ENCODE assay signal across 30 mouse cellular contexts in genomic region chr8:54659703-54660102, GRCm38 (mm10). TPM values are rescaled to one million over a fixed set of nuclear protein-coding genes. Genes with fewer than 3 reads are reported as not detected.
A peak's percentile ranks its signal among the peaks of the same experiment; 100 is the strongest.
DNase-seq lines count a peak whose midpoint lies in the region; ATAC-seq and TF ChIP-seq lines count a peak whose summit lies in the region.
"Had no signal": no experiment of that assay in that cellular context is flagged by ENCODE, and none has a peak within 500 bp of the region (broad histone marks: within the 10 kb centered on the region; RNA-seq: fewer than 3 reads in every experiment).

No protein-coding gene starts in this region.

- WGBS in heart, postnatal 0 days: 75% methylated on average over 2 of the region's 2 CpGs
- 82% methylated on average over 2 of the region's 2 CpGs for WGBS in heart, embryonic 10.5 days
- WGBS in liver, postnatal 0 days (ENCODE audit: insufficient replicate concordance): 76% methylated on average over 2 of the region's 2 CpGs
- WGBS in liver, embryonic 12.5 days (ENCODE audit: insufficient replicate concordance): 77% methylated on average over 2 of the region's 2 CpGs
- 81% methylated on average over 2 of the region's 2 CpGs for WGBS in stomach, postnatal 0 days

- no peak overlapping the region for H3K27ac ChIP-seq in heart, postnatal 0 days (ENCODE audit: low read depth)
- H3K27ac ChIP-seq in heart, embryonic 10.5 days: no peak overlapping the region
- no peak overlapping the region for H3K27ac ChIP-seq in liver, postnatal 0 days (ENCODE audit: low read depth)
- H3K27ac ChIP-seq in liver, embryonic 12.5 days: no peak overlapping the region
- no peak overlapping the region for H3K27ac ChIP-seq in MEL (ENCODE audit: control insufficient read depth, low read depth, low read length)
- no peak overlapping the region for H3K27ac ChIP-seq in stomach, postnatal 0 days (replicated peaks)
- H3K27ac ChIP-seq: forebrain, embryonic 10.5 days; hindbrain, embryonic 14.5 days; limb, embryonic 15.5 days; liver, embryonic 15.5 days; midbrain, embryonic 12.5 days had no signal

- no peak for DNase-seq in heart, postnatal 0 days (ENCODE audit: low spot score)
- DNase-seq in heart, embryonic 10.5 days (ENCODE audit: low spot score): no peak
- DNase-seq in liver, postnatal 0 days: no peak
- peak; percentile 7 for DNase-seq in MEL (ENCODE audit: low read depth, low spot score)
- DNase-seq in stomach, postnatal 0 days (ENCODE audit: low spot score): no peak
- no peak for DNase-seq in urinary bladder, postnatal 25 days (ENCODE audit: low spot score)
- DNase-seq: adrenal gland, postnatal 36 days; cerebellum, adult 11-12 months; gastrocnemius, postnatal 10 days; heart, adult 11 months; heart, postnatal 36 days; kidney, postnatal 36 days; layer of hippocampus, adult 9-11 months; left cerebral cortex, postnatal 4 days; lung, postnatal 10 days; right cerebral cortex, postnatal 14 days had no signal

- H3K9ac ChIP-seq in heart, postnatal 0 days (replicated peaks; ENCODE audit: low read depth, low read length): no peak overlapping the region
- no peak overlapping the region for H3K9ac ChIP-seq in liver, postnatal 0 days (replicated peaks)
- no peak overlapping the region for H3K9ac ChIP-seq in liver, embryonic 12.5 days
- H3K9ac ChIP-seq in MEL (ENCODE audit: control insufficient read depth, low read depth, low read length, poor library complexity, severe bottlenecking): no peak overlapping the region
- H3K9ac ChIP-seq in stomach, postnatal 0 days (ENCODE audit: low read length): no peak overlapping the region
- H3K9ac ChIP-seq: hindbrain, embryonic 14.5 days; limb, embryonic 15.5 days; liver, embryonic 15.5 days; midbrain, embryonic 12.5 days had no signal

- no peaks in the 10 kb centered on the region for H3K9me3 ChIP-seq in heart, postnatal 0 days (replicated peaks; ENCODE audit: control insufficient read depth, low read length)
- H3K9me3 ChIP-seq in heart, embryonic 10.5 days: no peaks in the 10 kb centered on the region
- H3K9me3 ChIP-seq in liver, postnatal 0 days (ENCODE audit: low read length): no peaks in the 10 kb centered on the region
- no peaks in the 10 kb centered on the region for H3K9me3 ChIP-seq in liver, embryonic 12.5 days (replicated peaks)
- no peaks in the 10 kb centered on the region for H3K9me3 ChIP-seq in MEL (replicated peaks; ENCODE audit: insufficient read depth, low read length)
- H3K9me3 ChIP-seq in stomach, postnatal 0 days (ENCODE audit: control insufficient read depth, low read length): no peaks in the 10 kb centered on the region
- H3K9me3 ChIP-seq: forebrain, embryonic 10.5 days; limb, embryonic 15.5 days; liver, embryonic 15.5 days; midbrain, embryonic 12.5 days had no signal

- no peak for TF ChIP-seq EP300 in heart, postnatal 0 days (IDR thresholded peaks at IDR 0.05; ENCODE audit: low read depth)
- no peak for TF ChIP-seq EP300 in liver, postnatal 0 days (IDR thresholded peaks at IDR 0.05; ENCODE audit: low read depth)
- TF ChIP-seq EP300 in MEL (IDR thresholded peaks at IDR 0.05; ENCODE audit: low read depth in 1 of 2, low read length in 2 of 2): no peak
- TF ChIP-seq EP300 in stomach, postnatal 0 days (optimal IDR thresholded peaks at IDR 0.05): no peak

- H3K4me2 ChIP-seq in heart, postnatal 0 days (ENCODE audit: low read depth, low read length): no peak overlapping the region
- H3K4me2 ChIP-seq in liver, postnatal 0 days (ENCODE audit: low read depth, low read length): no peak overlapping the region
- no peak overlapping the region for H3K4me2 ChIP-seq in liver, embryonic 12.5 days
- no peak overlapping the region for H3K4me2 ChIP-seq in stomach, postnatal 0 days (replicated peaks; ENCODE audit: low read depth)
- H3K4me2 ChIP-seq: hindbrain, embryonic 14.5 days; limb, embryonic 15.5 days; liver, embryonic 15.5 days; midbrain, embryonic 12.5 days had no signal

- no peaks in the 10 kb centered on the region for H3K27me3 ChIP-seq in heart, postnatal 0 days (ENCODE audit: control insufficient read depth, insufficient read depth, low read length)
- H3K27me3 ChIP-seq in heart, embryonic 10.5 days (ENCODE audit: insufficient read depth, poor library complexity, severe bottlenecking): no peaks in the 10 kb centered on the region
- H3K27me3 ChIP-seq in liver, postnatal 0 days (ENCODE audit: insufficient read depth, low read length): no peaks in the 10 kb centered on the region
- H3K27me3 ChIP-seq in liver, embryonic 12.5 days (replicated peaks): no peaks in the 10 kb centered on the region
- no peaks in the 10 kb centered on the region for H3K27me3 ChIP-seq in MEL (ENCODE audit: control insufficient read depth in 1 of 2, insufficient read depth in 2 of 2, low read length in 2 of 2)
- no peaks in the 10 kb centered on the region for H3K27me3 ChIP-seq in stomach, postnatal 0 days (ENCODE audit: control insufficient read depth, insufficient read depth, low read length)
- H3K27me3 ChIP-seq: limb, embryonic 15.5 days; liver, embryonic 15.5 days; midbrain, embryonic 12.5 days had no signal

- no peak for ATAC-seq in heart, postnatal 0 days (ENCODE audit: insufficient read depth, low read depth)
- no peak for ATAC-seq in liver, postnatal 0 days
- ATAC-seq in liver, embryonic 12.5 days: no peak
- no peak for ATAC-seq in stomach, postnatal 0 days (ENCODE audit: low FRiP score, low TSS enrichment)

- 0 out of 2 replicates have a peak, but pooled peaks have one; percentile 5 for TF ChIP-seq CTCF in heart, postnatal 0 days (IDR thresholded peaks at IDR 0.05; ENCODE audit: low read depth)
- 0 out of 2 replicates have a peak, but pooled peaks have one; percentile 7 for TF ChIP-seq CTCF in liver, postnatal 0 days (IDR thresholded peaks at IDR 0.05; ENCODE audit: low read depth)
- TF ChIP-seq CTCF in MEL (IDR thresholded peaks at IDR 0.05 in 2 of 3, conservative IDR thresholded peaks at IDR 0.05 in 1 of 3; ENCODE audit: control insufficient read depth in 1 of 3, insufficient read depth in 1 of 3, low read depth in 2 of 3, low read length in 3 of 3, poor library complexity in 1 of 3, severe bottlenecking in 1 of 3): peak in 1 of 3 experiments; percentile 17; a peak in 1 of 6 replicates
- peak; percentile 22; the same call in 1 of the 2 replicates for TF ChIP-seq CTCF in stomach, postnatal 0 days (IDR thresholded peaks at IDR 0.05; ENCODE audit: low read depth)

- H3K79me2 ChIP-seq in MEL (ENCODE audit: control insufficient read depth, insufficient read depth, low read length, poor library complexity): no peaks in the 10 kb centered on the region

- TF ChIP-seq POLR2A in MEL (IDR thresholded peaks at IDR 0.05; ENCODE audit: control insufficient read depth in 1 of 2, insufficient read depth in 1 of 2, low read depth in 1 of 2, low read length in 2 of 2, poor library complexity in 1 of 2): no peak

- no peak for TF ChIP-seq RAD21 in MEL (IDR thresholded peaks at IDR 0.05; ENCODE audit: low read depth, low read length)

- H3K36me3 ChIP-seq in heart, postnatal 0 days (replicated peaks; ENCODE audit: control insufficient read depth, insufficient read depth, low read length): no peaks in the 10 kb centered on the region
- H3K36me3 ChIP-seq in heart, embryonic 10.5 days: no peaks in the 10 kb centered on the region
- no peaks in the 10 kb centered on the region for H3K36me3 ChIP-seq in liver, postnatal 0 days (replicated peaks; ENCODE audit: insufficient read depth, low read length)
- no peaks in the 10 kb centered on the region for H3K36me3 ChIP-seq in liver, embryonic 12.5 days
- H3K36me3 ChIP-seq in MEL (ENCODE audit: control insufficient read depth in 1 of 2, insufficient read depth in 2 of 2, low read length in 2 of 2): no peaks in the 10 kb centered on the region
- H3K36me3 ChIP-seq in stomach, postnatal 0 days (ENCODE audit: control insufficient read depth, insufficient read depth, low read length): no peaks in the 10 kb centered on the region
- H3K36me3 ChIP-seq: forebrain, embryonic 10.5 days; limb, embryonic 15.5 days; liver, embryonic 15.5 days; midbrain, embryonic 12.5 days had no signal

- no peaks in the 10 kb centered on the region for H3K4me1 ChIP-seq in heart, postnatal 0 days (ENCODE audit: control insufficient read depth, insufficient read depth)
- no peaks in the 10 kb centered on the region for H3K4me1 ChIP-seq in heart, embryonic 10.5 days
- no peaks in the 10 kb centered on the region for H3K4me1 ChIP-seq in liver, postnatal 0 days (ENCODE audit: insufficient read depth)
- no peaks in the 10 kb centered on the region for H3K4me1 ChIP-seq in liver, embryonic 12.5 days
- no peaks in the 10 kb centered on the region for H3K4me1 ChIP-seq in MEL (ENCODE audit: control insufficient read depth in 1 of 2, insufficient read depth in 2 of 2, low read length in 2 of 2)
- H3K4me1 ChIP-seq in stomach, postnatal 0 days (replicated peaks; ENCODE audit: control insufficient read depth, insufficient read depth): no peaks in the 10 kb centered on the region
- H3K4me1 ChIP-seq: forebrain, embryonic 10.5 days; limb, embryonic 15.5 days; liver, embryonic 15.5 days; midbrain, embryonic 12.5 days had no signal

- no peak overlapping the region for H3K4me3 ChIP-seq in heart, postnatal 0 days (ENCODE audit: low read depth, low read length)
- H3K4me3 ChIP-seq in heart, embryonic 10.5 days: no peak overlapping the region
- no peak overlapping the region for H3K4me3 ChIP-seq in liver, postnatal 0 days (ENCODE audit: low read depth, low read length)
- no peak overlapping the region for H3K4me3 ChIP-seq in liver, embryonic 12.5 days
- H3K4me3 ChIP-seq in MEL (ENCODE audit: control insufficient read depth in 1 of 2, insufficient read depth in 1 of 2, low read depth in 2 of 2, low read length in 2 of 2): no peak overlapping the region
- no peak overlapping the region for H3K4me3 ChIP-seq in stomach, postnatal 0 days (ENCODE audit: low read depth, low read length)
- H3K4me3 ChIP-seq: forebrain, embryonic 10.5 days; limb, embryonic 15.5 days; liver, embryonic 15.5 days; midbrain, embryonic 12.5 days had no signal

TF ChIP-seq in MEL, 35 proteins besides CTCF, POLR2A, EP300 and RAD21:
- TF ChIP-seq ETS1 (IDR thresholded peaks at IDR 0.05; ENCODE audit: low read depth, low read length): no peak

RNA-seq across cellular contexts. Expression of gene Spata4, which starts 59.1 kb away (rescaled TPM):
- not detected in 2 replicates for total RNA-seq in heart, postnatal 0 days (2014; rRNA removed; ENCODE audit: low replicate concordance)
- not detected in 2 replicates for polyA plus RNA-seq in heart, postnatal 0 days (2015; fragmentation: Nextera tagmentation; extraction: Ambion mirVana)
- polyA plus RNA-seq in heart, embryonic 10.5 days (2016; fragmentation: Nextera tagmentation; extraction: Ambion mirVana): not detected in 2 replicates
- polyA plus RNA-seq in liver, postnatal 0 days (2015; fragmentation: Nextera tagmentation; extraction: Ambion mirVana): not detected in 2 replicates
- not detected in 2 replicates for polyA plus RNA-seq in liver, embryonic 12.5 days (2016; fragmentation: Nextera tagmentation; extraction: Ambion mirVana)
- not detected in 2 replicates for total RNA-seq in MEL (2012; rRNA removed)
- polyA plus RNA-seq in MEL (2012; ENCODE audit: insufficient read depth in 1 of 2, insufficient read length in 2 of 2, low read depth in 1 of 2, low replicate concordance in 2 of 2, missing spikeins in 1 of 2): not detected
- not detected in 2 replicates for polyA plus RNA-seq in stomach, postnatal 0 days (2015; fragmentation: Nextera tagmentation; extraction: Ambion mirVana)
- total RNA-seq: adrenal gland, adult 18-20 months; gastrocnemius, postnatal 10 days; heart, postnatal 36 days; left cerebral cortex, adult 18-20 months; left cerebral cortex, postnatal 4 days had no signal
- polyA plus RNA-seq: C2C12; embryonic facial prominence, embryonic 11.5 days; forebrain, embryonic 10.5 days; heart, embryonic 14.5 days; intestine, embryonic 14.5 days; kidney, embryonic 14.5 days; limb, embryonic 15.5 days; liver, embryonic 15.5 days; midbrain, embryonic 12.5 days; neural tube, embryonic 11.5 days had no signal
